Mouse (Mus musculus): ENCODE data around the gene Zfp683.

DNA sequence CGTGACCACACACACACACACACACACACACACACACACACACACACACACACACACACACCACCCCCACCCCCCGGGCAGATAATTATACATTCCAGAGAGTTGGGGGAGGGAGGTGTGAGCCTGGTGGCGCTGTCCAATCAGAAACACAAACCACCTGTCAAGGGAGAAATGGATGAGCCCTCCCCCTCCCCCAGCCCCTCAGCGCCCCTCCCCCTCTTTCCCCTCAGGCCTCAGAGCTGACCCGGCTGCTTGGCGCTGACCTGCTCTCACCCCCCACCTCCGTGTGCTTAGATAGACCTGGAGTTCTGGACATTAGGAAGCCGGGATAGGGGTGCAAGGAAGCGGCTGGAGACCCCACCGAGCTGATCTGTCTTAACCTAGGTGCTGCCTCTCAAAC lies 34.4 kb upstream of the Zfp683 start:
- TF ChIP-seq GATA1 (IDR thresholded peaks at IDR 0.05; ENCODE audit: low read length) (no peak), TAL1 (IDR thresholded peaks at IDR 0.05; ENCODE audit: low read length) (no peak)
